Mouse (Mus musculus): ENCODE measurements around the gene Dop1b.

DNA sequence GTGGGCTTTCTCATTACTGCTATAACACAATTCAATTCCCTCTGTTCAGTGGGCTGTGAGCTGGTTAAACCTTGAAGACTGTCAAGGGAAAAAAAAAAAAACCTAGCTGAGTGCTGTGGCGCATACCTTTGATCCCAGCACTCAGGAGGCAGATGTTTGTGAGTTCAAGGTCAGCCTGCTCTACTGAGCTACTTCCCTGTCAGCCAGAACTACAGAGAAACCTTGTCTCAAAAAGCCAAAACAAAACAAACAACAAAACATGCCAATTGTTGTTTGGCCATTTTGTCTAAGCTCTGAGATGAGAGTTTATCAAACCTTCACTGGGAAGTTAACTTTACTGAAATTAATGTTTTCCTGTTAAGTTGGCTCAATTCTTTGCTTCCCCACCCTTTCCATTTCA lies 2.5 kb upstream of the Dop1b start:
- no peak for TF ChIP-seq CTCF (IDR thresholded peaks at IDR 0.05; ENCODE audit: low read depth, low read length)
- no peak for TF ChIP-seq POLR2A (IDR thresholded peaks at IDR 0.05; ENCODE audit: borderline replicate concordance, low read depth, low read length)
